Mouse (Mus musculus): ENCODE data around the gene Ubxn6. TPM values are rescaled to one million over a fixed set of nuclear protein-coding genes. Genes with fewer than 3 reads are reported as not detected.

Gene Ubxn6
- total RNA-seq, 1 experiment: 34.8 TPM

DNA sequence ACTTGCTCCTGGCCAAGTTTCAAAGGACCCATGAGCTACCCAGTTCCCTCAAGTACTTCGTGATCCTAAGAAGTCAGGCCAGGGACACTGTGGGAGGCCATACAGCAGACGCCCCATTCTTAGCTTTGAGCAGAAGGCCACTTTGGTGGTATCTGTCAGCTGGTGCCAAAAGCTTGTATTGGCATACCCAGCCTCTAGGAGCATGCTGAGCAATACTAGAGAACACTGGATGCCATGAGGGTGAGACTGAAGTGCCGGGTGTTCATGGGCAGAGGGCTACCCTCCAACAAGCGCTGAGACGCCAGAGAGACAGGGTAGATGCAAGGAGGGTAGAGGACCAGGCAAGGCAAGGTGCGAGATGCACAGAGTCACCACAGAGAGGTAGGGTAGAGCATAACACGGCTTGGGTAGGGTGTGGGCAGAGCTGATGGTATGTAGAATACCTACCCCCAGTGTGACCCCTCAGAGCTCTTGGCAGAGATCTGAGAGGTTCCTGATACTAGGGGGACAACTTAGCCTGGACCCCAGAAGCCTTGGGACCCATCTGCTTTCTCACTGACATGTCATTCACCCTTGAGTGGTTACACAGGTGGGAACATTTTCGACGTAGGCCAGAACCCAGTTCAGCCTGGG, 44.5 kb downstream of the Ubxn6 start:
- Histone ChIP-seq H3K9ac (ENCODE audit: insufficient read depth, low read depth, low read length, poor library complexity, severe bottlenecking) (no peak overlapping the region), H3K36me3 (ENCODE audit: control insufficient read depth, insufficient read depth, low read length, poor library complexity, severe bottlenecking) (peaks cover 26% of the 10 kb centered on the region; the same call in 1 of the 2 replicates), H3K9me3 (ENCODE audit: control insufficient read depth, insufficient read depth, low read depth, low read length) (no peaks in the 10 kb centered on the region), H3K4me1 (ENCODE audit: control insufficient read depth in 2 of 2, insufficient read depth in 2 of 2, low read length in 2 of 2, poor library complexity in 1 of 2) (peaks cover 2 to 11% of the 10 kb centered on the region in 2 experiments; a peak in 3 of 4 replicates), H3K4me3 (ENCODE audit: insufficient read depth in 1 of 2, low read depth in 1 of 2, low read length in 2 of 2, poor library complexity in 1 of 2, severe bottlenecking in 1 of 2) (no peak overlapping the region), H3K27ac (ENCODE audit: insufficient read depth, low read depth, low read length, poor library complexity, severe bottlenecking) (no peak overlapping the region)
- in situ Hi-C loops (cut with MboI; ENCODE audit: low sequenced_read_pairs in 2 of 2, unreplicated experiment in 2 of 2): no loop called here
- no peak for DNase-seq (ENCODE audit: low read depth, low spot score)
- TF ChIP-seq MAFK (IDR thresholded peaks at IDR 0.05; ENCODE audit: insufficient read depth, low read depth, low read length) (no peak), CHD2 (IDR thresholded peaks at IDR 0.05; ENCODE audit: low read depth, low read length) (no peak), ZNF384 (IDR thresholded peaks at IDR 0.05; ENCODE audit: low read depth, low read length) (no peak), ZC3H11A (IDR thresholded peaks at IDR 0.05; ENCODE audit: borderline replicate concordance, low read depth, low read length) (no peak), HCFC1 (IDR thresholded peaks at IDR 0.05; ENCODE audit: borderline replicate concordance, insufficient read depth, low read length) (no peak)

GRCm38 (mm10) chr17:56027801-56028441, 46.9 kb downstream of the Ubxn6 start:
- in situ Hi-C loops (cut with MboI; ENCODE audit: low sequenced_read_pairs in 2 of 2, unreplicated experiment in 2 of 2): no loop called here
- Histone ChIP-seq H3K4me1 (ENCODE audit: control insufficient read depth in 2 of 2, insufficient read depth in 2 of 2, low read length in 2 of 2, poor library complexity in 1 of 2) (peaks cover 2% of the 10 kb centered on the region in 2 experiments; a peak in 2 of 4 replicates), H3K9ac (ENCODE audit: insufficient read depth, low read depth, low read length, poor library complexity, severe bottlenecking) (no peak overlapping the region), H3K4me3 (ENCODE audit: insufficient read depth in 1 of 2, low read depth in 1 of 2, low read length in 2 of 2, poor library complexity in 1 of 2, severe bottlenecking in 1 of 2) (no peak overlapping the region), H3K9me3 (ENCODE audit: control insufficient read depth, insufficient read depth, low read depth, low read length) (no peaks in the 10 kb centered on the region), H3K36me3 (ENCODE audit: control insufficient read depth, insufficient read depth, low read length, poor library complexity, severe bottlenecking) (peaks cover 15% of the 10 kb centered on the region; the same call in 1 of the 2 replicates), H3K27ac (ENCODE audit: insufficient read depth, low read depth, low read length, poor library complexity, severe bottlenecking) (no peak overlapping the region)
- no peak for DNase-seq (ENCODE audit: low read depth, low spot score)
- TF ChIP-seq CHD2 (IDR thresholded peaks at IDR 0.05; ENCODE audit: low read depth, low read length) (no peak), ZC3H11A (IDR thresholded peaks at IDR 0.05; ENCODE audit: borderline replicate concordance, low read depth, low read length) (no peak), MAFK (IDR thresholded peaks at IDR 0.05; ENCODE audit: insufficient read depth, low read depth, low read length) (no peak), ZNF384 (IDR thresholded peaks at IDR 0.05; ENCODE audit: low read depth, low read length) (no peak), HCFC1 (IDR thresholded peaks at IDR 0.05; ENCODE audit: borderline replicate concordance, insufficient read depth, low read length) (no peak)

- H3K27ac ChIP-seq (ENCODE audit: insufficient read depth, low read depth, low read length, poor library complexity, severe bottlenecking): no peak overlapping the region
- H3K36me3 ChIP-seq (ENCODE audit: control insufficient read depth, insufficient read depth, low read length, poor library complexity, severe bottlenecking): peaks cover 13% of the 10 kb centered on the region; the same call in 1 of the 2 replicates
- in situ Hi-C loops (cut with MboI; ENCODE audit: low sequenced_read_pairs in 2 of 2, unreplicated experiment in 2 of 2): no loop called here
These were observed 47.9 kb downstream of the Ubxn6 start for GRCm38 (mm10) chr17:56026881-56027280.

GRCm38 (mm10) chr17:56026303-56026702, 48.5 kb downstream of the Ubxn6 start:
- peaks cover 13% of the 10 kb centered on the region; the same call in 1 of the 2 replicates for H3K36me3 ChIP-seq (ENCODE audit: control insufficient read depth, insufficient read depth, low read length, poor library complexity, severe bottlenecking)

More at GRCm38 (mm10) chr17:56026881-56027280, 47.9 kb downstream of the Ubxn6 start:
- Histone ChIP-seq H3K9ac (ENCODE audit: insufficient read depth, low read depth, low read length, poor library complexity, severe bottlenecking) (no peak overlapping the region), H3K4me1 (ENCODE audit: control insufficient read depth in 2 of 2, insufficient read depth in 2 of 2, low read length in 2 of 2, poor library complexity in 1 of 2) (no peaks in the 10 kb centered on the region), H3K4me3 (ENCODE audit: insufficient read depth in 1 of 2, low read depth in 1 of 2, low read length in 2 of 2, poor library complexity in 1 of 2, severe bottlenecking in 1 of 2) (no peak overlapping the region), H3K9me3 (ENCODE audit: control insufficient read depth, insufficient read depth, low read depth, low read length) (no peaks in the 10 kb centered on the region)
- TF ChIP-seq HCFC1 (IDR thresholded peaks at IDR 0.05; ENCODE audit: borderline replicate concordance, insufficient read depth, low read length) (no peak), MAFK (IDR thresholded peaks at IDR 0.05; ENCODE audit: insufficient read depth, low read depth, low read length) (no peak), CHD2 (IDR thresholded peaks at IDR 0.05; ENCODE audit: low read depth, low read length) (no peak), ZNF384 (IDR thresholded peaks at IDR 0.05; ENCODE audit: low read depth, low read length) (no peak), ZC3H11A (IDR thresholded peaks at IDR 0.05; ENCODE audit: borderline replicate concordance, low read depth, low read length) (no peak)
- DNase-seq (ENCODE audit: low read depth, low spot score): no peak

More at GRCm38 (mm10) chr17:56026303-56026702, 48.5 kb downstream of the Ubxn6 start:
- TF ChIP-seq HCFC1 (IDR thresholded peaks at IDR 0.05; ENCODE audit: borderline replicate concordance, insufficient read depth, low read length) (no peak), ZC3H11A (IDR thresholded peaks at IDR 0.05; ENCODE audit: borderline replicate concordance, low read depth, low read length) (no peak), ZNF384 (IDR thresholded peaks at IDR 0.05; ENCODE audit: low read depth, low read length) (no peak), MAFK (IDR thresholded peaks at IDR 0.05; ENCODE audit: insufficient read depth, low read depth, low read length) (no peak), CHD2 (IDR thresholded peaks at IDR 0.05; ENCODE audit: low read depth, low read length) (no peak)
- in situ Hi-C loops (cut with MboI; ENCODE audit: low sequenced_read_pairs in 2 of 2, unreplicated experiment in 2 of 2): no loop called here
- Histone ChIP-seq H3K4me3 (ENCODE audit: insufficient read depth in 1 of 2, low read depth in 1 of 2, low read length in 2 of 2, poor library complexity in 1 of 2, severe bottlenecking in 1 of 2) (no peak overlapping the region), H3K9me3 (ENCODE audit: control insufficient read depth, insufficient read depth, low read depth, low read length) (no peaks in the 10 kb centered on the region), H3K9ac (ENCODE audit: insufficient read depth, low read depth, low read length, poor library complexity, severe bottlenecking) (no peak overlapping the region), H3K27ac (ENCODE audit: insufficient read depth, low read depth, low read length, poor library complexity, severe bottlenecking) (no peak overlapping the region), H3K4me1 (ENCODE audit: control insufficient read depth in 2 of 2, insufficient read depth in 2 of 2, low read length in 2 of 2, poor library complexity in 1 of 2) (no peaks in the 10 kb centered on the region)
- no peak for DNase-seq (ENCODE audit: low read depth, low spot score)

Measured in ES-E14 (cell line).